Mouse (Mus musculus): ENCODE measurements at regions not wholly inside any gene's neighbourhood (a gene's known extent, or its start where the extent isn't known, plus 50 kb on each side); places are given as distances from the start of the nearest gene placed in this dataset.

DNA sequence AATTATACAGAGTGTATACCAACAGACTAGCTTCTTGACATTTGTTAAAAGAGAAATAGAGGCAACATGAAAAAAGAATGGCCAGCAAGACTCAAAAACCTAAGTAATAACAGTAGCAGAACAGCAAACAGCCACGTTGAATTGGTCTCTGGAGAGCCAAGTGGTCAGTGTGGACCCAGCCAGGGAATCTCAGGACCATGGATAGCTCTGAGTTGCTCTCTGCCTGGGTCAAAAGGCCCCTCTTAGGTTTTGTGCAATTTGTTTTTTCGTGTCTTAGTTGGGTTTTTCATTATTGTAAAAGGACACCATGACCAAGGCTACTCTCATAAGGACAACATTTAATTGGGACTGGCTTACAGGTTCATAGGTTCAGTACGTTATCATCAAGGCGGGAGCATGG lies 60.8 kb upstream of the Lclat1 start:
- no peak for DNase-seq (ENCODE audit: low spot score in 2 of 2)

- no peak for DNase-seq (ENCODE audit: low spot score in 2 of 2)
Observed at GRCm38 (mm10) chr17:73048164-73048563, 59.6 kb upstream of the Lclat1 start.

GRCm38 (mm10) chr17:73052956-73053355 lies 54.8 kb upstream of the Lclat1 start:
- no peak for DNase-seq (ENCODE audit: low spot score in 2 of 2)

DNA sequence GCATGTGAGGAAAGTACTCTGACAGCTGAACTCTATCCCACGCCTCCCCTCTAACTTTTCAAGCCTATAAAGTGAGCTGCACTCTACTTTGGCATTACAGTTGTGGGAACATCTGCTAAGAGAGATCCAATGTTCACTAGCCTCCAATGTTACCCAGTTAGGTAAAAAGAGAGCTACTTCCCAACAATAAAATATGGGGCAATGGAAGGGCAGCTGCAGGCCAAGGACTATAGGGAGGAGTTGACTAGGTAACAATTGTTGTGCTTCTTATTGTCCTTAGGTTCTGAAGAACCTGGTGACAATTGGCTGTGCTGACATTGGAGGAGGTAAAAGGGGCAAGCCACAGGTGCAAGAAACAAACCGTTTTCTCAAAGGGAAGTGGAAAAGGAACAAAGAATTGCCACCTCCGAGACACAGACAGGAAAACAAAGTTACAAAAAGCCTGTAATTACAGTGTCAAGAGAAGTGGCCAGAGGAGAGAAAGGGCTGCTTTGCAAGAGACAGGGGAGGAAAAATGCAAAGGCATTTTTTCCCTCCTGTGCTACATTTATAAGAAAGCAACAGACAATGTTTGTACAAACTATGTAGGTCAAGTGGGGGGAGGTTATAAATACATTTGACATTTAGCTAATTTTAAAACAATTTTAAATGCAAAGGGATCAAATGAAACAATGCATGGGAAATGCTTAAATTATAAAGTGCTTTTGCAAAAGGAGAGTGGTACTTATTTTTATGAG lies 54.1 kb upstream of the Lclat1 start:
- no peak for DNase-seq (ENCODE audit: low spot score in 2 of 2)

DNA sequence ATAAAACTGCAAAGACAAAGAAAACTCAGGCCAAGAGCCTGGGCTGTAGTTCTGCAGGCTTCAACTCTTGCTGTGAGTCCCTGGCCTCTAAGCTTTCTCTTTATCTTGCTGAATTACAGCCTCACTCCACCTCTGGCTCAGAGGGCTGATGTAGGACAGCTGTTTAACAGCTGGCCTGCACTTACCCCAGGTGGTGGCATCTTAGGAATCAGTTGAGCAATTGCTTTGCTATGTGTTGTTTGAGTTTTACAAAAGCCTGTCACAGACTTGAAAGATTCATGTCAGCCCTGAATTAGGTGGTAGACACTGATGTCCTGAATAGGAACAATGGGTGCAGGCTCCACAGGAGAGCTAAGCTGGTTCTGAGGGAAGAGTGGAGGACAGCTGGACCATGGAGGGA lies 53.6 kb upstream of the Lclat1 start:
- no peak for DNase-seq (ENCODE audit: low spot score in 2 of 2)

DNA sequence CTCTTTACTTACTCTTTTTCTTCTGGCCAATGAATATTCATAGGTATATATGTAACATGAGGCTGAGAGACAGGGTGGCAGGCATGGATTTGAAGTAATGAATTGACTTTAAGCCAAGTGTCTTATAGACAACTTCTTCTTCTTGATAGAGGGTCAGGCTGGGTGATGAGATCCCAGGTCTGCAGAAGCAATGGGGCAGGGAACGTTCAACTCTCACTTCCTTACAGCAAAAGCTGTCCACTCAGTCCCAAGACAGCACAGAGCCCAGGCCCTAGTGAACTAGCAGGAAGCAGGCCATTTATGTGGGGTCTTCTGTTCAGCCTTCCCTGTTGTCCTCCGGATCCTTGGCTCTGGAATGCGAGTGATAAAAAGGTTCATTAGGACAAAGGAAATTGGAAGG lies 52.6 kb upstream of the Lclat1 start:
- DNase-seq (ENCODE audit: low spot score in 2 of 2), result no peak

GRCm38 (mm10) chr17:73055611-73056010 lies 52.2 kb upstream of the Lclat1 start:
- no peak for DNase-seq (ENCODE audit: low spot score in 2 of 2)

GRCm38 (mm10) chr17:73056616-73057015 lies 51.2 kb upstream of the Lclat1 start:
- DNase-seq (ENCODE audit: low spot score in 2 of 2), result no peak
